Mouse (Mus musculus): ENCODE data around the gene Camta2. TPM values are rescaled to one million over a fixed set of nuclear protein-coding genes. Genes with fewer than 3 reads are reported as not detected.

Camta2 gene
- polyA plus RNA-seq, 1 experiment from 2014 or later = 9.2 TPM

- Histone ChIP-seq H3K9ac (ENCODE audit: low read depth, low read length) (no peak overlapping the region), H3K4me3 (replicated peaks; ENCODE audit: low read depth, low read length) (no peak overlapping the region), H3K9me3 (replicated peaks; ENCODE audit: low read length) (no peaks in the 10 kb centered on the region), H3K4me1 (replicated peaks; ENCODE audit: insufficient read depth, low read length) (peaks cover 22% of the 10 kb centered on the region), H3K36me3 (ENCODE audit: insufficient read depth, low read length) (peaks cover 10% of the 10 kb centered on the region; the same call in 1 of the 2 replicates), H3K27ac (no peak overlapping the region), H3K27me3 (ENCODE audit: insufficient read depth, low read length) (no peaks in the 10 kb centered on the region), H3K4me2 (ENCODE audit: low read length) (0 out of 2 replicates have a peak overlapping the region, but pooled peaks have one; percentile 14)
- ATAC-seq (replicated peaks; ENCODE audit: low FRiP score, low read depth) = no peak
- no peak for DNase-seq (ENCODE audit: low spot score)
- WGBS = 34% methylated on average over 6 of the region's 6 CpGs
- no peak for TF ChIP-seq CTCF (IDR thresholded peaks at IDR 0.05; ENCODE audit: low read depth)
These were observed 30.3 kb downstream of the Camta2 start for GRCm38 (mm10) chr11:70657573-70657972.

- 30% methylated on average over 3 of the region's 3 CpGs for WGBS
- H3K4me3 ChIP-seq (replicated peaks; ENCODE audit: low read depth, low read length) = peak within 1 kb of the TSS; percentile 91
- no peak for ATAC-seq (replicated peaks; ENCODE audit: low FRiP score, low read depth)
- H3K9ac ChIP-seq (ENCODE audit: low read depth, low read length) = peak within 1 kb of the TSS; percentile 98
- H3K36me3 ChIP-seq (ENCODE audit: insufficient read depth, low read length) = peaks cover 9% of the 10 kb centered on the region; the same call in 1 of the 2 replicates
- TF ChIP-seq CTCF (IDR thresholded peaks at IDR 0.05; ENCODE audit: low read depth) = no peak
- H3K4me1 ChIP-seq (replicated peaks; ENCODE audit: insufficient read depth, low read length) = peaks cover 27% of the 10 kb centered on the region
- no peaks in the 10 kb centered on the region for H3K27me3 ChIP-seq (ENCODE audit: insufficient read depth, low read length)
- peak within 1 kb of the TSS; percentile 99 for H3K27ac ChIP-seq
- no peaks in the 10 kb centered on the region for H3K9me3 ChIP-seq (replicated peaks; ENCODE audit: low read length)
- no peak for DNase-seq (ENCODE audit: low spot score)
- peak within 1 kb of the TSS; percentile 90 for H3K4me2 ChIP-seq (ENCODE audit: low read length)
These were observed 30.9 kb downstream of the Camta2 start, which contains the start of gene Eno3 for GRCm38 (mm10) chr11:70656964-70657363. Gene Eno3 (plus strand): TSS chr11:70657202.

GRCm38 (mm10) chr11:70656456-70656927 is 31.4 kb downstream of the Camta2 start:
- peaks cover 9% of the 10 kb centered on the region; the same call in 1 of the 2 replicates for H3K36me3 ChIP-seq (ENCODE audit: insufficient read depth, low read length)
- 15% methylated on average over 16 of the region's 16 CpGs for WGBS
- H3K27ac ChIP-seq = peak overlapping the region; percentile 99; the same call in 1 of the 2 replicates
- H3K9ac ChIP-seq (ENCODE audit: low read depth, low read length) = peak overlapping the region; percentile 98; the same call in 1 of the 2 replicates
- ATAC-seq (replicated peaks; ENCODE audit: low FRiP score, low read depth) = no peak
- H3K4me2 ChIP-seq (ENCODE audit: low read length) = peak overlapping the region; percentile 90
- peaks cover 29% of the 10 kb centered on the region for H3K4me1 ChIP-seq (replicated peaks; ENCODE audit: insufficient read depth, low read length)
- H3K9me3 ChIP-seq (replicated peaks; ENCODE audit: low read length) = no peaks in the 10 kb centered on the region
- TF ChIP-seq CTCF (IDR thresholded peaks at IDR 0.05; ENCODE audit: low read depth) = no peak
- no peak for DNase-seq (ENCODE audit: low spot score)
- H3K27me3 ChIP-seq (ENCODE audit: insufficient read depth, low read length) = no peaks in the 10 kb centered on the region
- peak overlapping the region; percentile 91 for H3K4me3 ChIP-seq (replicated peaks; ENCODE audit: low read depth, low read length)

GRCm38 (mm10) chr11:70655571-70656455 is 32.1 kb downstream of the Camta2 start:
- DNase-seq (ENCODE audit: low spot score) (peak; percentile 72), ATAC-seq (replicated peaks; ENCODE audit: low FRiP score, low read depth) (0 out of 2 replicates have a peak, but pooled peaks have one; percentile 16)
- WGBS = under 1% methylated on average over 58 of the region's 61 CpGs
- Histone ChIP-seq H3K27me3 (ENCODE audit: insufficient read depth, low read length) (no peaks in the 10 kb centered on the region), H3K36me3 (ENCODE audit: insufficient read depth, low read length) (peaks cover 14% of the 10 kb centered on the region; the same call in 1 of the 2 replicates), H3K27ac (peak overlapping the region; percentile 99), H3K4me1 (replicated peaks; ENCODE audit: insufficient read depth, low read length) (peaks cover 29% of the 10 kb centered on the region), H3K4me3 (replicated peaks; ENCODE audit: low read depth, low read length) (peak overlapping the region; percentile 91), H3K9ac (ENCODE audit: low read depth, low read length) (peak overlapping the region; percentile 98), H3K9me3 (replicated peaks; ENCODE audit: low read length) (no peaks in the 10 kb centered on the region), H3K4me2 (ENCODE audit: low read length) (peak overlapping the region; percentile 90)
- no peak for TF ChIP-seq CTCF (IDR thresholded peaks at IDR 0.05; ENCODE audit: low read depth)

GRCm38 (mm10) chr11:70654923-70655570 is 32.9 kb downstream of the Camta2 start:
- Histone ChIP-seq H3K9me3 (replicated peaks; ENCODE audit: low read length) (no peaks in the 10 kb centered on the region), H3K4me3 (replicated peaks; ENCODE audit: low read depth, low read length) (peak overlapping the region; percentile 91), H3K9ac (ENCODE audit: low read depth, low read length) (peak overlapping the region; percentile 98), H3K27ac (peak overlapping the region; percentile 99), H3K4me2 (ENCODE audit: low read length) (peak overlapping the region; percentile 90), H3K36me3 (ENCODE audit: insufficient read depth, low read length) (peaks cover 22% of the 10 kb centered on the region), H3K4me1 (replicated peaks; ENCODE audit: insufficient read depth, low read length) (peaks cover 29% of the 10 kb centered on the region), H3K27me3 (ENCODE audit: insufficient read depth, low read length) (no peaks in the 10 kb centered on the region)
- ATAC-seq (replicated peaks; ENCODE audit: low FRiP score, low read depth) = peak; percentile 49
- peak; percentile 87 for DNase-seq (ENCODE audit: low spot score)
- under 1% methylated on average over 48 of the region's 48 CpGs for WGBS
- TF ChIP-seq CTCF (IDR thresholded peaks at IDR 0.05; ENCODE audit: low read depth) = no peak
